Mouse (Mus musculus): Measurements from ENCODE around the gene Sfmbt2.

The Sfmbt2 gene

DNA sequence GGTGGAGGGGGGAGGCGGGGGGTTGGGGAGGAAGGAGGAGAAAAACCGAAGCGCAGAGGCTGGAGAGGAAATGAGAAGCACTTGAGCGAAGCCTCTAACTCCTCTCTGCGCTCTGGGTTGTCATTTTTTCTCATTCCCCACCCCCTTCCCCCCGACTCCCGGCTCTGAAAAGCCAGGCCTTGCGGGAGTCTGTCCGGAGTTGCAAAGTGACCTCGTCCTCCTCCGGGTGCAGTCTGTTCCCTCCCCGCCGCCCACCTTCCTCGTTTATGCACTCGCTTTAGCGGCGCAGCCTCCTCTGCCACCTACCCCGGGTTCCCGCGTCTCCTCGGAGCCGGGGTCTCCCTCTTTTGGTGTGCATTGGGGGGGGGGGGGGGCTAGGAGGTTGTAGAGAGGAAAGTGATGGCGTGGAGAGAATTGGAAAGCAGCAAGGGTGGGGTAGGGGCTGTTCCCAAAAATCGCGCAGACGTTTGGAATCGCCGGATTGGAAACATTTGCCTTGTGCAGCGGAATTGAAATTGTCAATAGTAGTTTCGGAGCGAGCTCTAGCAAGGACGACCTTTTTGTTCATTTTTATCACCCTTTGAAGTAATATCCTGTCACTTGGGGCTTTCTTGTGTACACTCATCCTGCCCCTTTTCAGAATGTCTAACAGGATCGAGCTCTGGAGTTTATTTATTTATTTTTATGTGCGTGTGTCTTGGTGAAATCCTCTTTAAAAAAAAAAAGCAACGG lies 2.6 kb downstream of the Sfmbt2 start:
- DNase-seq (ENCODE audit: low read depth), result no peak

GRCm38 (mm10) chr2:10373508-10374206 lies 3.3 kb downstream of the Sfmbt2 start:
- no peak for DNase-seq (ENCODE audit: low read depth)

GRCm38 (mm10) chr2:10374207-10375023 lies 4.1 kb downstream of the Sfmbt2 start:
- no peak for DNase-seq (ENCODE audit: low read depth)

DNA sequence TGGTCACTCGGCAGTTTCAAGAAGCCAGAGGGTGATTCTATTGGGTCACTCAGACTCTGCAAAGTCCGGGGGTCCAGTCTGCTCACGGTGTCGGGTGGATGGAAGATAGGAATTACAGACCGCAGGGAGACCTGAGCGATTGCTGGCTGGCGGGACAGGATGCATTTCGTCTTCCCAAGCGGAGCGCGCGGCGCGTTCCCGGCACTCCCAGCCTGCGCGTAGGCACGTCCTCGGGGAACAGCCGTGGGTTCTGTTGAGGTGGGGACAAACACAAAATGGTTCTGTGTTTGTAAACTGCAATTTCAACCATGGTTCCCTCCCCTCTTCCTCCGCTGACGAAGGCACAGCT lies 4.7 kb downstream of the Sfmbt2 start:
- DNase-seq (ENCODE audit: low read depth), result no peak

GRCm38 (mm10) chr2:10389988-10390387 lies 19.7 kb downstream of the Sfmbt2 start:
- no peak for DNase-seq (ENCODE audit: low read depth)

- DNase-seq (ENCODE audit: low read depth), result no peak
Observed at GRCm38 (mm10) chr2:10390791-10391190, 20.5 kb downstream of the Sfmbt2 start.

- no peak for DNase-seq (ENCODE audit: low read depth)
Observed at GRCm38 (mm10) chr2:10395143-10395542, 24.8 kb downstream of the Sfmbt2 start.

GRCm38 (mm10) chr2:10397790-10398189 lies 27.5 kb downstream of the Sfmbt2 start:
- no peak for DNase-seq (ENCODE audit: low read depth)

DNA sequence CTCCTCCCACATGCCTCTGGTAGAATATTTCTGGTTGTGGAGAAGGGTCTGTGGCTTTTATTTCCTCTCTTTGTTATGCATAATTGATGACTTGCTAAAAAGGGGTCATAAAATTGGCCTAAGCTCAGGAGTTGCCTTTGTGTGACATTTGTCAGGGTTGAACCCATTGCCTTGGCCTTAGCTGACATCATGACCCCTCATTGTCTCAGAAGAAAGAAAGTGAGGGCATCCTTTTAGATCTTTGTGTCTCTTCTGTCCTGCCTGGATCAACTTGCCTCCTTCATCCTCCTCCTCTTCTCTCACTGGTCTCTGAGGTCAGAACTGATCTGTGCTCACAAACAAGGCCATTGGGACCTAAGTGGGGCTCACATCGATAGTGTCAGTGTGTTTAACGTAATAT lies 35.8 kb downstream of the Sfmbt2 start:
- no peak for DNase-seq (ENCODE audit: low read depth)

DNA sequence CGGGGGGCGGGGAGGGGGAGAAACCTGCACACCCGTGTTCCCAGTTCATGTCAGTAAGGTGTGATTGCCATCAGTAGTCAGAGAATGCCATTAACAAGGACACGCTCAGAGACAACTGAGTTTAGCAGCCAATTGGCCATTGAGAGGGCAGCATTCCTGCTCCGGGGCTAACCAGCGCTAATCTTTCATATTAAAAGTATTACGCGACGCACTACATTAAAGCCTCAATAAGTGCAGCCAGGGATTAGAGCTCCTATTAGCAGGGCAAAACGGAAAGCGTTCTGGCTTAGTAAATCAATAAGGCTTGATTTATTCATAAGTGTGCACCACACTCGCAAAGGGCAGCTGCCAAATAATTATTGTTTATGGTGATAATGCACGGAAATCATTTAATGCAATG lies 39.1 kb downstream of the Sfmbt2 start:
- no peak for DNase-seq (ENCODE audit: low read depth)

DNA sequence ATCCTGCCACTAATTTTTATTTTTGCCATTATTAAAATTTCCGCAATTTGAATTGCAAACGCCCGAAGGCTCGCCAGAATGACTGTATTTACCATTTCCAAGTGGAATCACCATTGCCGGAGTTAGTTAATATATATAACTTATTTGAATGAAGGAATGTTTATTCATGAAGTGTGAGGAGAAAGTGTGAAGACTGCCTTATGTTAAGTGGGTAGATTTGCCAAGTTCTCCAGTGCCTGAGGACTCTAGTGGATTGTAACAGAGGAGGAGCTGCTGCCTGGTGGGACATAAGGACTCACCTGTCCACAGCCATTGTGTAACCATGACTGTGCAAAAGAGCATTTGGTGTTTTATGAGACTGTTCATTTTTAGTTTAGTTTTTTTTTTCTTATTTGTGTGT lies 39.8 kb downstream of the Sfmbt2 start:
- DNase-seq (ENCODE audit: low read depth), result no peak

DNA sequence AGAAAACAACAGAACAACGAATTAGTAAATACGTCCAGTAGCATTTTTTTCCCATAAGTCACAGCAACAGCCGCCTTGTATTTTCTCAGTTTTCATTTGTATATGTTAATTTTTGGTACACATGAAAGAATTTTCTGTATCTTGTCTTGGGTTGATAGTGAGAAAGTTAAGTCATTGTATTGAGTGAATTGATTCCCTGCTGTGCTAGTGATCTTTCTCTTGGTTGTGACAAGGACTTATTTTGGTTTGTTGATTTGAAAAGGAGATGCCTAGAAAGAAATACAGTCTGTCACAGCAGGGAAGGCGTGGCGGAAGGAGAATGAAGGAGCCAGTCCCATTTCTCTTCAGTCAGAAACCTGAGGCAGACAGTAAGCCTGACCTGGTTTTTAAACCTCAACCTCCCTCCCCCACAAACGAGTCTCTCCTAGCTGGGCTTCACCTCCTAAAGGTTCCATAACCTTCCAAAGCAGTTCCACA lies 50.7 kb downstream of the Sfmbt2 start:
- DNase-seq (ENCODE audit: low read depth), result no peak

DNA sequence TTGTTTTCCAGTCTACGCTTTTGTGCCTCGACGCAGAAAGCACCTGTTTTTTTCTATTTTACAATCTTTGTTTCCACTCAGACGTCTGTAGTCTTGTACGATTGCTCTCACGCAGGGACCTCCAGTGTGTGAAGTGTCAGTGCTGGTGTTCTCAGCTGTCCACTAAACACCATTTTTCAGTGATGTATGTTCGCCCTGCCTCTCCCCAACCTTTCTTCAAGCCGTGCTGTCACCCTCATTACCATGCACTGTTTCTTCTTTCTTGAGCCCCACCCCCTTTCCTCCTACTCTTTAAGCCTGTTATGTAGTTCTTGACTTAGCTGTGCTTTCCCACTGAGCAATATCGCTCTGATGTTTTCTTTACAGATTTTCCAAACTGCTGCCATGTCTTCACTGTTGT lies 67.0 kb downstream of the Sfmbt2 start:
- no peak for DNase-seq (ENCODE audit: low read depth)

- DNase-seq (ENCODE audit: low read depth), result no peak
Observed at GRCm38 (mm10) chr2:10441811-10442210, 71.5 kb downstream of the Sfmbt2 start.

DNA sequence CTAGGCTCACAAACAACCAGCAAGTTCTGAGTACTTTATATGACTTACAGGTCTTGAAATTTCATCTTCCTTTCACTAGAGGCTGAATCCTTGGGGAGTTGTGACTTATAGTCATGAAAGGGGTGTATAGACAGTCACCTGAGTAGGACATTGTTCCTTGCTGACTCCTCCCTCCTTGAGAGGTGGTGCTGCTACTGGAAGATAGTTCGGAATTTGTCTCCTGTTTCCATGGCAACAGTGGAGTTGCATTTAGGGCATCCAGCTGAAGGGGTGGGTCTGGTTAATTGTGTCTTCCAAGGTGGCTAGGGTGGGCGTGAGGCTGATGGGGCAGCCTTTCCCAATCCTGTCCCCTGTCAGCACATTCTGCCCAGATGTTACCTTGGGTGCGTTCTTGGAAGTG lies 83.3 kb downstream of the Sfmbt2 start:
- no peak for DNase-seq (ENCODE audit: low read depth)

DNA sequence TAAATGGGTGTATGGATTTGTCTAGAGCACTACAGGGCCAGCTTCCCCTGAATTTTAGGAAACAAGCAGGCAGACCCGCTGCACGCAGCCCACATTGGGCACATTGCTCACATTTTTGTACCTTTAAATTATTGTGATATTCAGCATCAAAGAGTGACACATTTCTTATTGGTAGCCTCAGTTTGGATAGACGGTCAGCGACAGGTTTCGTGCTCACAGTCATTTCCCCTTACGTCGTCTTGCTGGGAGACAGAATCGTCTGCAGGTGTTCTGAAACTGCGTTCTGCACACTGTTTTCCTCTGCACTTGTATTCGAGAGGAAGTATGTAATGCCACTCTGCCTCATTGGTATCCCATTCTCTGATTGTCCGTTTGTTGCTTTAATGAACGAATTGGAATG lies 88.0 kb downstream of the Sfmbt2 start:
- no peak for DNase-seq (ENCODE audit: low read depth)

DNA sequence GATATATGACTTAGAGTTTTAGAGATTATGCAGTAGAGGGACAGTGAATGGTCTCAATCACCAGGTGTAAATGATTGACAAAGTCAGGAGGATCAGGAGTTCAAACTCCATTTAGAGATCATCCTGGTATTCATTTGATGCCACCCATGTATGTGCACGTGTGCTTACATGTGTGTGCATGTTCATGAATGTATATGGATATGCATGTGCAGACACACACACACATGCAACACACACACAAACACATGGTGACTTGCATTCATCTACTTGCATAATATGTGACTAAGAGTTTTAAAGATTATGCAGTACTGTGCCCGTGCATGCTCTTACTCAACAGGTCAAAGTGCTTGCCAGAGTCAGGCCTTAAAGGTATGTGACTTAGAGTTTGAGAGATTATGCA lies 146.2 kb downstream of the Sfmbt2 start:
- DNase-seq (ENCODE audit: low read depth), result no peak

- no peak for DNase-seq (ENCODE audit: low read depth)
Observed at GRCm38 (mm10) chr2:10521719-10522415, 151.6 kb downstream of the Sfmbt2 start.

GRCm38 (mm10) chr2:10525622-10526021 lies 155.3 kb downstream of the Sfmbt2 start:
- no peak for DNase-seq (ENCODE audit: low read depth)

DNA sequence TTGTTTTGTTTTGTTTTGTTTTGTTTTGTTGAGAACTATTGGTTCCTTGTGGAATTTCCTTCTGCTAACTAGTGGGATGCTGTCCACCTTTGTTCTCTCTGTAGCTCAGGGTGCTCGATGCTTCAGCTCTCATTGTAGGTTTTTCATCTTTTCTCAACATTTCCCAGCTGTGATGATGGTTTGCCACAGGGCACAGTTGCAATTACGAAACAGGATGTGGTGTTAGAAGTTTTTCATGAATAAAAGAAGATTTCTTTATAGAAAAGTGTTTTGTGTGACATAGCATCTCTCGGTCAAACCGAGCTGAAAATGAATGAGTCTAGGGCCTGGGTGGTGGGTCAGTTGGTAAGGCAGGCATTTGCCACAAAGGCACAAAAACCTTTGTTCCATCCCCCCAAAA lies 171.5 kb downstream of the Sfmbt2 start:
- DNase-seq (ENCODE audit: low read depth), result no peak

DNA sequence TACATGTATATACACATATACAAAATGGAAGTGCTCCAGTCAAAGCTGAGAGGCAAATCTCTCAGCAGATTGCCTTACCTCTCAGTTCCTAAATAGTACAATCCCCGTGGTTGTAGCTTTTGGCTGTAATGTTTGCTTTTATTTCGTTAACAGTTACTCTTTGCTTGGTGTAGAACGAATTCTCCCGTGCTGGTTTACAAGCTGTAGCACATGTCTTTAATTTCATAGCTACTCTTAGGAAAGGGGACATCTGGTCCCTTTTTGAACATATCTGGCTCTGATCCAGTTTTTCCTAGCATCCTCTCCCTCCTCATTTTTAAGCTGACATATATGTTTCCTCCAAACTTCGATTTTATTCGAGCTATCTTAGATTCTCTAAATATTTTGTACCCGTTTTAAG lies 172.1 kb downstream of the Sfmbt2 start:
- no peak for DNase-seq (ENCODE audit: low read depth)

DNA sequence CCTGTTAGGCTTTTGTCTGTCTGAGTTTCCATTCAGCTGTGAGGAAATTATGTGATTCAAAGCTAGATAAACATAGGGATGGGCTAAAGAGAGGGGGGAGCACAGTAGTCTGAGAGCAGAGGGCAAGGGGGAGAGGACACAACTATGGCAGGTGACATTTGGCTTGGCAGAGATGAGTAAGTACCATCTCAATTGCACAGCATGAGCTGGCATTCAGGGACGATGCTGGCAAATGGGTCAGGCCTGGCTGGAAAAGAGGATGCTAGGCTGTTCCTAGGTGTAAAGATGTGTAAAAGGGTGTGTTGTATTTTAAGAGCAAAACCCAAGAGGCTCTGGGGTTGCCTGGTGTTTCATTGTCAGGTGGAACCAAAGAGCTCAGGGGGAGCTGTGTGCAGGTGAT lies 188.5 kb downstream of the Sfmbt2 start:
- no peak for DNase-seq (ENCODE audit: low read depth)
